Mouse (Mus musculus): ENCODE measurements around the gene Ppp3ca. TPM values are rescaled to one million over a fixed set of nuclear protein-coding genes. Genes with fewer than 3 reads are reported as not detected.

The Ppp3ca gene
- total RNA-seq, 2 experiments from 2014 or later: 47.8 to 48.3 TPM

- intact Hi-C loops (cut with DNase I): loop anchor here (5.0 kb wide), 1 partner anchor 74 kb away; no protein-coding TSS in a partner anchor
- DNase-seq: peak in 1 of 2 experiments; percentile 26
Measured at GRCm38 (mm10) chr3:136836319-136837193, 166.6 kb downstream of the Ppp3ca start.

DNA sequence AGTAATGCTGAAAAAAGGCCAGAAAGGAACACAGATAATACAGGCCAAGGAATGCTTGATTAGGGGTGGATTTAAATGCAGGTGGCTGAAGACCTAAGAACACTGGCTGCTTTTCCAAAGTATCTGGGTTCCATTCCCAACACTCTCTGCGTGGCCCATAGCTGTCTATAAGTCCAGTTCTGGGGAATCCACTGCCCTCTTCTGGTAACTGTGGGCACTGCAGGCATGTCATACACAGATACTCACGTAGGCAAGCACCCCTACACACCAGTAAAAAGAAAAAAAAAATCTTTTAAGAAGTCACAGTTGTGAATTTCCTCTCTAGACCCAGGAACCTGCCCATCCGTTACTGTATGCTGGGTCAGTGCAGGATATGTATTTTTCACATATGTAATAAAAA is 167.7 kb downstream of the Ppp3ca start:
- peak; percentile 26 to 59 for DNase-seq
- intact Hi-C loops (cut with DNase I): loop anchor here (5.0 kb wide), 1 partner anchor 75 kb away; no protein-coding TSS in a partner anchor

GRCm38 (mm10) chr3:136841282-136841681 is 171.4 kb downstream of the Ppp3ca start:
- intact Hi-C loops (cut with DNase I): no loop called here
- no peak for DNase-seq

- intact Hi-C loops (cut with DNase I): no loop called here
Measured at GRCm38 (mm10) chr3:136842384-136842783, 172.5 kb downstream of the Ppp3ca start.

DNA sequence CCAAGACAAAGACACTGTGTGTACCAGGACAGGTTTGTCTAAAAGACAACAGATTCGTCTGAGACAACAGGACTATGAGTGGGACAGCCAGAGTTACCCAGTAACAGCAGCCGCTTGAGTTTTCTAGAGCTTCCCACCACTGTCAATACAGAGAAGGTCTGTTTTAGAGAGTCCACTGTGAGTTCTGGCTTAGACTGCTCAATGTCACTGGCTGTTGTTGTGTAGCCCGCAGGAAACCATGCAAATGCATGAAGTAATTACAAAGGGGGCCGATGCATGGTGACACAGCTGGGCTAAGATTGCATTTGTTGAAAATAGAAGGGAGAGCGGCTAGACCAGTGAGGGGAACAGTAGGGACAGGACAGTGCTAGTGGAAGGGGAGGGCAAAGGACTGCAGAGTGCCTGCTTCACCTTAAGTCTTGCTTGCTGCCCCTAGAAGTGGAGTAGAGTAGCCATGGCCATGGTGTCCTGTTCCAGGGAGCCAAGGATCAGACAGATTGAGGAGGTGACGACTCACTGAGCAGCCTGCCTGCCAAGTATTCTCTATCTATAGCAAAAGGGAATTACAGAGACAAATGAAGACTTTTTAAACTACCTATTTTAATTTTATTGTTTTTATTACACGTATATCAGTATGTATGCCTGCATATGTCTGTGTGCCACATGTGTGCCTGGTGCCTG is 174.0 kb downstream of the Ppp3ca start:
- no peak for DNase-seq
- intact Hi-C loops (cut with DNase I): no loop called here

More at GRCm38 (mm10) chr3:136842384-136842783, 172.5 kb downstream of the Ppp3ca start:
- no peak for DNase-seq

GRCm38 (mm10) chr3:136849035-136849434 is 179.1 kb downstream of the Ppp3ca start:
- intact Hi-C loops (cut with DNase I): no loop called here
- DNase-seq: no peak

DNA sequence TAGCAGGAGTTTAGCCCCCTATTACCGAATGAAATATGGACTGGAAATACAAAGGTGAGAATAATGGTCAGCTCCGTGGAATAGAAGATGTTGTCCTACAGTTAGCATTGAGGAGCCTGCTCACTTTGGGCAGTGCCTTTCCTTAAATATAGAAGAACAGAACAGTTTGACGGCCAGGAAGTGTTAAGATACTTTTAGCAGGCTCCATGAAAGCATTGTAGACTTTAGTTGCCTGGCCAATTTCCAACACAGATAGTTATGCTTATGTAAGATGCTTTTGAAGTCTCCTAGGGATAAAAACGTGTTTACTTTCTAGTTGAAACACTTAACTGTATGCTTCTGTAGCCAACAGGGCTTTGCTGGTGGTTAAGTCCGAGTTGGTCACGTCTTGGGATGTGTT is 183.0 kb downstream of the Ppp3ca start:
- DNase-seq: no peak
- intact Hi-C loops (cut with DNase I): no loop called here

DNA sequence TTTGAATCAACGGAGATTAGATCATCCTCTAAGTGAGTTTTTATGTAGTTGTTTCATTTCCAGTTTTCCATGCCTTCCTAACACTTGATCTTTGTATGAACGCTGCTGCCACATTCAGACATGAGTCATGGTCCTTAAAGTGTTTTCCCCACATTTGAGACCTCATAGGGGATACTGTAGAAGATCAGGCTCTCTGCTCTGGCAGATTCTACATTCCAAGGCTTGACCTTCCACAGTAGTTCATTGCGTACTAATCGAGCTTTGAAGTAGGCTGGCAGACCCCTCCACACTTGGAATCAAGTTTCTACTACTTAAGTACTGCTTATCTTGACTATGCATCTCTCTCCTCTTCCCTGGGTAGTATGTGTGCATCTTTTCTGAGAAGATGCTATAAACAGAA is 183.7 kb downstream of the Ppp3ca start:
- DNase-seq: no peak
- intact Hi-C loops (cut with DNase I): no loop called here

GRCm38 (mm10) chr3:136855996-136856395 is 186.1 kb downstream of the Ppp3ca start:
- DNase-seq: no peak
- intact Hi-C loops (cut with DNase I): no loop called here

- intact Hi-C loops (cut with DNase I): no loop called here
- no peak for DNase-seq
Measured at GRCm38 (mm10) chr3:136862051-136862837, 192.3 kb downstream of the Ppp3ca start.

- DNase-seq: no peak
- intact Hi-C loops (cut with DNase I): no loop called here
Measured at GRCm38 (mm10) chr3:136863127-136863526, 193.2 kb downstream of the Ppp3ca start.

DNA sequence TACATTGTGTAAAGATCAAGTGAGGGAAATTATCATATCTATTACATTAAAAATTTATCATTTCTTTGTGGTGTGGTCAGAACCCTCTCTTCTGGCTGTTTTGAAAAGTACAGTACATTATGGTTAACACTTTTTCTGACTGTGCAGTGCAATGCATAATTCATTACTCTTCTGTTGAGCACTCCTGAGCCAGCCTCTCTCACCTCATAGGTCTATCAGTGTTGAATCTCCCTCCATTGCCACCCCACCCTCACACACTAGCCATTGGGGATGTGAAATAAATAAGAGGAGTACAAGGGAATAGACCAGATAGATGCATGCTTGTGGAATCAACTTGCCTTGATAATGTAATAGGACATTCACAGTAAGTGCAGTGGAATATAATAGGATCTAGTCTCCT is 194.4 kb downstream of the Ppp3ca start:
- intact Hi-C loops (cut with DNase I): no loop called here

GRCm38 (mm10) chr3:136865176-136865859 is 195.4 kb downstream of the Ppp3ca start:
- intact Hi-C loops (cut with DNase I): no loop called here
- DNase-seq: no peak

More for the DNA sequence above, 194.4 kb downstream of the Ppp3ca start:
- no peak for DNase-seq

DNA sequence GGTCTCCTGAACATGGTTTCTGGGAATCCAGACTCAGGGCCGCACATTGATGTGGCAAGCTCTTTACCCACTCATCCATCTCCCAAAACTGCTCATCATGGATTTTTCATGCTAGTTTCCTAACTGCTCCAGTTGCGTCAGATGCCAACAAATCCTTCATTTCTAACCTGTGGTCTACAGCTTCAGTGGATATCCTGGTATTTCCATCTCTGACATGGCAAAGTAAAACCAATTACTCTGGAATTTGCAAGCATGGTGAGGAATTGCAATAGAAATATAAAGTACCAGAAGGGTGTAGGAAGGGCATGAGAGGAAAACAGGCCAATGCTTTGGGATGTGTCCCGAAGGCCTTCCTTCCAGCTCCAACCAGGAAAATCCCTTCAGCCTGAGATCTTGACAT is 196.2 kb downstream of the Ppp3ca start:
- intact Hi-C loops (cut with DNase I): no loop called here
- no peak for DNase-seq

GRCm38 (mm10) chr3:136866571-136866970 is 196.6 kb downstream of the Ppp3ca start:
- intact Hi-C loops (cut with DNase I): no loop called here
- DNase-seq: no peak

- no peak for DNase-seq
- intact Hi-C loops (cut with DNase I): no loop called here
Measured at GRCm38 (mm10) chr3:136867366-136867765, 197.4 kb downstream of the Ppp3ca start.

DNA sequence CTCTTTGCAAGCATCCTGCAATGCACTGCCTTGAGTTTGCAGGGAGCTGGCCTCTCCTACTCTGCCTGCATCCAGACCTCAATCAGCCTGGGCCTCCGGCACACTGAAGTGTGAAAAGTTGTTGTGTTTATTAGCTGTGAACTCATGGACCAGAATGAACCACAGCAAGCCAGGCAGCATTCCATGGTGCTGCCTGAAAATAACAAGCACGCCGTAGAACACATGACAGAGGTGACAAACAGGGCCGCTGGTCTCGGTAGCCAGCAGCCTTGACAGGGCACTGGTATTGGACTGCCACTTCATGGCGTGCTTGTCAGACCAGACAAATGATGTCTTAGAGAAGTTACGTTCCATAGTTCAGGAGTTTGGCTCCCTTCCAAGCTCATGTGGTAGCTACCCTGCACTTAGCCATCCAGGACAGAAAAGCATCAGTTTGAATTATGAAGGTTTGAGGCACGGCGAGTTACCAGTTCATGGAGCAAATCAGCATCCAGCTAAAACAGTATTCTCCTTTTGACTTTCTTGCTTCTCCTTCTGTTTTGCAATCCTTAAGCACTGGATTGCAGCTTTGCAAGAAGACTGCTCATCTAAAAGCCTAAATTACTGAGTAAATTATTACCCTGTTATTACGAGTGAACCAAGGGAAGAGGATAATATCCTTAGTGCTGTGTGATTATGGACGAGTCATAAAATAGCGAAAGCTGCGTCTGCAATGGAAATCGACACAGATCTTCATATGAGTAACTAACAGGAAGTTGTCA is 202.0 kb downstream of the Ppp3ca start:
- DNase-seq: peak in 1 of 2 experiments; percentile 7
- intact Hi-C loops (cut with DNase I): no loop called here

DNA sequence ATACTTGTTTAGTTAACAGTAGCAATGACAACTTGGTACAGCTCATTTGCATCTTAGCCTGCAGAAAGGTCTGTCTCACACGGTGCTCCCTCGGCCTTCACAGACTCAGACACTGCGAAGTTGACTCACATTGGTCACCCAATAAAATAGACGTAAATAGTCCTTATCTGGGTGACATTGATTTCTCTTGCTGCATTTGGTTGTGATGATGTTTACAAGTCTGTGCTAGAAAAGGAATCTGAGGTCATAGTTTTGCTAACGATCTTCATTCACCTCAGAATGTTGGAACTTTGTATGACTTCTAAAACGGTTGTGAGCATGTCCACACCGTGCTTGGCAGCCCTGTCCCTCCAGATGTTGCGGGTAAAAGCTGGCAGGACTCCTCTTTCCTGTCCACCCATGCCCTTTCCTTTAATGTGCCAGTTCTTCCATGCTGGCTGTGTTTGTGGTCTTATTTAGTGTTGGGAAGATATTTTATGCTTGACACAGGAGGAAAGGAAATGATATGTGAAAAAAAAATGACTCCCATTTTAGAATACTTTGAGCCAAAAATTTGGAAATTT is 202.7 kb downstream of the Ppp3ca start:
- intact Hi-C loops (cut with DNase I): no loop called here
- DNase-seq: no peak

GRCm38 (mm10) chr3:136873809-136874449 is 204.0 kb downstream of the Ppp3ca start:
- DNase-seq: no peak
- intact Hi-C loops (cut with DNase I): no loop called here
